Mouse (Mus musculus) thymus, postnatal 36 days (tissue): ENCODE measurements around the gene Palld.

Experiments used
- DNase-seq, 2 experiments: peaks; one replicate each; pipeline ENCODE4 v3.0.0; 2022; ENCODE audit warnings: mixed read lengths in 2 of 2

Palld gene

DNA sequence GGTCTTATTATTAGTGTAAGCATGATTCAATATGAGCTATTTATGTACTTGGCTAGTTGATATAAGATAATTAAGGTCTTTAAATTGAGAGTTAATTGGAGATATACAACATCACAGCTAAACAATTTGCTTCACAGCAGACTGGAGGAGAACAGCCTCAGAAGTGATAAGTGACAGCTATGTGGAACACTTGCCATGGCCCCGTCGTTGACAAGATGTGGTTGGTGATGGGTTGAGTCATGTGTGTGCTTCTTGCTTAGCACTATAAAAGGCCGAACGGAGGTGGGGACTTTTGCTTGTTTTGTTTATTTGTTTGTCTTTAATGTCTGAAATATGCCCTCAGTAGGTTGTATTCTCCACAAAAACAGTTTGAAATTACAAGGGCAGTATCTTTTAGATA, 51.2 kb downstream of the Palld start:
- DNase-seq, result no peak

GRCm38 (mm10) chr8:61848581-61849162, 53.8 kb downstream of the Palld start:
- no peak for DNase-seq

- DNase-seq, result no peak
These were observed 55.0 kb downstream of the Palld start for GRCm38 (mm10) chr8:61847494-61847893.

DNA sequence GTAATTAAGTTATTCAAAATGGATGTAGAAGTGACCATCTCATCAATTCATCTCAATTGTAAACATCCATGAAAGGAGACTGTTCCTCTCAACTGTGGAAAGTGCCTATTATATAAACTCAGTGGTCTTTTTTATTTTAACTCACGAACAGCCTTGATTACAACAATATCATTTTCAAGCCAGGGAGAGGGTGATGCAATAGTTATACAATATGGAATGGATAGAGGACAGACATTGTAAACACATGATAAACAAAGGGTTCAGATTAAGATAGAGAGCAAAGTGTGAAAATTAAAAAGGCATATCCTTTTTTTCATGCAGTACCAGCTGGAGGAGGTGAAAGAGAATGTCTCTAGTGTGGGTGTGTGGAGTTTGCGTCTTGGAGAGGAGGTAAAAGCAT, 57.5 kb downstream of the Palld start:
- DNase-seq, result no peak

DNA sequence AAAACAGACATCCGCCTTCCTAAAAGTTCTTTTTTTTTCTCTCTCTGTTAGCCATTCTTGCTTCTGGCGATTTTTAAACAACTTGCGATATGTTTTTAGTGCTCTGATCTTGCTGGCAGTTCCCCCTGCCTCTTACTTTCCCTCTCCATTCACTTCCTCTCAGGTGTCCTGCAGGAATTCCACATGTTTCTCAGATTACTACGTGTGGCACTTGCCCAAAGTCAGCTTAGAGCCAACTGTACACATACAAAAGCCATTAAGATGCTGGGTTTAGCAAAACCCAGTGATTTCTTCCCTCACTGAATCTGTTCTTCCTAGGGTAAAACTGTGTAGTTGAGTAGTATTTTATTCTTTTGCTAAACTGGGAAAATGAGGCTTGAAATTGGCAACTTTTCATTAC, 57.9 kb downstream of the Palld start:
- DNase-seq, result no peak

DNA sequence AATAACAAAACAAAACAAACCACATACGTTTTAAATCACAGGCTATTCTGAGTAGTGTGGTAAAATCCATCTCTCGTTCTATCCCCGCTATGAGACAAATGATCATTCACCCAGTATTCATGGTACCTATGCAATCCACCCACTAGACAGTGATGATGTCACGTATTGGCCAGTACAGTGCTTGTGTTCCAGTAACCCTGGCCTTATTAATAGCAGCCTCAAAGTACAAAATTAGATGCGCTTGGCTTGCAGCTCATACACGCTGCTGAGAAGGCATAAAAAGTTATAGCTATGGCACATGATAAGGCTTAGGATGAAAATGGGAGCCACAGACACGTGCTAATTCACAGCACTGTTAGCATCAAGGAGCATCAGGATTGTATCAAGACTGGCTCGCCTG, 58.7 kb downstream of the Palld start:
- no peak for DNase-seq

DNA sequence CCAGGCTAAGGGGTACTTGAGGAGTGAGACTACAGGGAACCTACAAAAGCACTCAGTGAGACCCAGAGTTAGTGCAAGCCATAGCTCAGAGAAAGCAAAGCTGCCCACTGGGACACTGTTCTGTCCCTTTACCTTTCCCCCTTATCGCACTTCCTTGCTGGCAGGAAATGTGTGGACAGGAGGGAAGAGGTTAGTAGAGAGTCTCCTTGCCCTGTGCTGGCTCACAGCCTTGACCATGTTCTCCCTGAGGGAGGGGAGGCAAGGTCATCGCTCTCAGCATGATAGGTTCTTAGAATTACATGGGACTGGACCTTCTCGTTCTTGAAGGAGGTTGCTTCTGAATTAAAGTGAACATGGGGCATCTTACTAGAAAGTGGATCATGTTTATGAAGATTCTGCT, 69.3 kb downstream of the Palld start:
- DNase-seq, result no peak

- DNase-seq, result no peak
These were observed 70.5 kb downstream of the Palld start for GRCm38 (mm10) chr8:61831944-61832343.

DNA sequence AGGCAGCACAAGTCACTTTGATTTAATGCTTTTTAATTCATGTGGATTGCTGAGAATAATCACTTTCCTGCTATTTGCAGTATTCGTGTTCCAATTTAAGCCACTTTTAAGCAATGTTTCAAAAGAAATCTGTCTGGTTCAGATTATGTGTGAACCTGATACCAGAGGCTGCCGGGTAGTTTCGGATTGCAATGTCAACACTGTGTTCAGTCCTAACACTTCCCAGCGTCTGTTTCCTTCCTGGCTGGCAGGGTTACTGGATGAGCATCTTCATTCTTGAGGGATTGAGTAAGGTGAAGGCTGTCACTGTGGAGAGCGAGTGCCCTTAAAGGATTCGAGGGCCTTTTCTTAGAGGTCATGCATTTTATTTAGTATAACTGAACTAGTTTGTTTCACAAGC, 71.7 kb downstream of the Palld start:
- no peak for DNase-seq

DNA sequence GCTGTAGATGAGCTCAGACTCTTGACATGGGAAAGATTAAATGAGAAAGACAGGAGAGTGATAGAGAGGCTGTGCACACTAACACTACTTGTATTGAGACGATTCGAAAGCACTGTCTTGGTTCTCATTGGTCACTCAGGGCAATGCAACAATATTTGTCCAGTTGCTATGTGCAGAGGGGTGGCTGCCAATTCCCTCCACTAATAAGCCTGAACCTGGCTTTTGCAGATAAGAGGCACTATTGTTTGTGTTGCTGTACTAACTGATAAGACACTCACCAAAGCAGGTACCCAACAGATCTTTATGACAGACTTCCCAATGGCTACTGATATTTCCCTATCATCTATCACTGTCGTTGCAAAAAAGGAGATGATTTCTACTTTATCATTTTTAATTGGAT, 77.9 kb downstream of the Palld start:
- DNase-seq, result no peak

- DNase-seq, result no peak
These were observed 79.3 kb downstream of the Palld start for GRCm38 (mm10) chr8:61823157-61823556.

DNA sequence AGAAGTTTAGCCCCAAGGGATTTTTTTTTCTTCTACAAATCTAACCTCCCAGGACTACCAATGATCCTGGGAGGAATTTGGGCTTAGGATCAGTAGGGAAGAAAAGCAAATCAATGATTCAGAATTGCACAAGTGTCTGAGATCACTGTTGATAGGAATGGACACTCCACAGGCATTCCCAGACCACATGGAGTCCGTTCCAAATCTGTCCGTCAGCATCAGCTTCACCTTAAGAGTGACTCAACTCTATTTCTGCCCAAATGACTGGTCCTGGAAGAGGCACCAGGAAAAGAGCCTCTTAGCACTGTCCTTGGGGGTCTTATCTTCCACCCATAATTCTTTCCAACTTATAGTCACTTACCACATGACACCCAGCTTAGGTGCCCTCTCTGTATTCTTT, 98.7 kb downstream of the Palld start:
- no peak for DNase-seq

GRCm38 (mm10) chr8:61802840-61803239, 99.7 kb downstream of the Palld start:
- no peak for DNase-seq

GRCm38 (mm10) chr8:61797391-61797947, 105.0 kb downstream of the Palld start:
- DNase-seq, result no peak

- no peak for DNase-seq
These were observed 105.9 kb downstream of the Palld start for GRCm38 (mm10) chr8:61796537-61797050.

DNA sequence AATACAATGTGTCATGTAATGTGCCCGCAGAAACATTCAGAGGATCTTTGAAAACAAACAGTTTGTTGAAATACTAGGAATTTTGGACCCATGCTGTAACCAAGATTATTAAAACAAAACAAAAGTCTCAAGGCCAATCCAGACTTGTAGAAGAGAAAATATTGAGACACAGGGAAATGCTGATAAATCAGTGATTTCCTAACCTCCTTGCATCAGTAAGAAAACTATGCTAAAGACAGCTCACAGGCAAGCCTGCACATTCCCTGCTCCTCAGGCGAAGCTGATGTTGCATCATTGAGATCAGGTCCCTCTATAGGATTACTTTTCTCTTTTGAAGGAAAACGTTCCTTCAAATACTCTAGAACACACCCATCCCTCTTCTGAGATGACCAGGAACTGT, 112.5 kb downstream of the Palld start:
- no peak for DNase-seq

- DNase-seq, result no peak
These were observed 113.2 kb downstream of the Palld start for GRCm38 (mm10) chr8:61789289-61789688.

- DNase-seq, result no peak
These were observed 119.5 kb downstream of the Palld start for GRCm38 (mm10) chr8:61782931-61783491.

DNA sequence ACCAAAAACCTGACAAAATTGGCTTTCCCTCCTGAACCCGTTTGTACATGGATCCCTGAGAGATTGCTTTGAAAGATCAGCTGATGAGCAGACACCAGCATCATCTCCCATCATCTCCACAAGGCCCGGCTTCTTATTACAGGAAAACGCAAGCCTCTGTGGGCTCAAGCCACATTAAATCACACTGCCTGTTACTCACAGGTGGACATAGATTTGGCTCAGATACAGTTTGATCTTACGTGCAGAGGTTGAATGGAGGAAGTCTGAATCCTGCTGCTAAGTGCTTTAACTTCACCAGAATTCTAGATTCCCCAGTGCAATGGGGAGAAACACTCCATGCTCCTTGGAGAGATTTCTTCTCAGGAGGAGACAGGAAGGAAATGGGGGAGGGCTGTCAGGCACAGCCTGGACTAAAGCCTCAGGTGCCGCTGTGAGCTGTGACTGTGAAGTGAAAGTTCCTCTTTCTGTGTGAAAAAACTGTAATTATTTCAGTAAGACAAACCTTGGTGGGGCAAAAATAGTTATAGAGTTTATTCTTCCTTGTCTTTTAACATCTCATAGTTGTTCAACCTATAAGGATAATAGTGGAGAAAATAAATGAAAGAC, 121.7 kb downstream of the Palld start:
- no peak for DNase-seq

GRCm38 (mm10) chr8:61778194-61778593, 124.3 kb downstream of the Palld start:
- DNase-seq, result no peak

DNA sequence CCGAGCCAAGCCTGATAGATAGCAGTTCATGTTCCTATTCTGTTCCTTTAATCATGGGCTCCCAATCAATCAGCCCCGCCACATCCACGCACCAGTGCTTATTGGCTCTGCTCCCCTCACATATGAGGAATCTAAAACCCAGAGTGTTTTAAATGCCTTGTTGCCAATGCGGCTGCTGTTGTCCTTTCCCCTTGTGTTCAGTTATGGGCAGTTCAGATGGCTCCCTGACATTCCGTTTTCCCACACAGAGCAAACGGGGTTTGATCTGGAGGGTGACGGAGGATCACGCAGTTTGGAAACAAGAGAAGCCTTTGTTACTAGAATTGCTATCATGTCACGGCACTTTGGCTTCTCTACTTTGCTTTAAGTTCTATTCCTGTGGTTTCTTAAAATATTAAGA, 125.9 kb downstream of the Palld start:
- no peak for DNase-seq

- DNase-seq, result no peak
These were observed 126.6 kb downstream of the Palld start for GRCm38 (mm10) chr8:61775936-61776335.

DNA sequence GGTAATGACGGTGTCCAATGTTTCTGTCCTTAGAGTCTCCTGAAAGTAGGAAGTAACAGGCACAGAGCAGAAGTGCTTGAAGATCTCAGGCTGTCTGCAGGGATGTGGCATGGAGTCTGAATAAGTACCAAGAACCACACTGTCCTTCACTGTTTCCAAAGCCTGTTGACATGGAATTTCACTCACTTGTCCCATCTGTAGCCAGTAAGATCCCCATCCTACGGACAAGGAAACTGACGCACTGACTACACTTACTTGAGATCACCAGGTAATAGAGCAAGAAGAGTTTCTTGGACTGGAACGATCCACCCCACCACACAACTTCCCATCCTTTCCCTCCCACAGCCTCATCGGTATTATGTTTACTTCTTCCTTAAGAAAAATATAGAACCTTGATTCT, 128.3 kb downstream of the Palld start:
- no peak for DNase-seq

GRCm38 (mm10) chr8:61773595-61774088, 128.8 kb downstream of the Palld start:
- no peak for DNase-seq
